Mouse (Mus musculus) heart, embryonic 12.5 days (tissue): ENCODE results near the gene Gm21394. TPM values are rescaled to one million over a fixed set of nuclear protein-coding genes. Genes with fewer than 3 reads are reported as not detected.
"Not testable (repeated sequence)": the region's sequence is repeated elsewhere in the genome, so short reads cannot be mapped to it uniquely, and the experiment has no call there.

Experiments
- ATAC-seq: fragments of 200-750 bp; cut with Nextera tagmentation; 2 replicates; pipeline ENCODE4 v1.8.0; 2017; ENCODE audit warnings: moderate TSS enrichment, moderate library complexity; ENCODE audit not compliant: insufficient number of reproducible peaks, low FRiP score
- H3K27ac ChIP-seq: fragments of 300-500 bp; sonication (generic); 2 replicates; pipeline ENCODE4 v1.5.1; 2016; ENCODE audit warnings: mild to moderate bottlenecking, moderate library complexity; ENCODE audit not compliant: poor library complexity, severe bottlenecking
- H3K27me3 ChIP-seq: fragments of 300-500 bp; sonication (generic); replicated peaks from 2 replicates; pipeline ENCODE4 v1.6.1; 2016; ENCODE audit warnings: mild to moderate bottlenecking, moderate library complexity
- H3K36me3 ChIP-seq: fragments of 300-500 bp; sonication (generic); 2 replicates; pipeline ENCODE4 v1.6.1; 2016; ENCODE audit warnings: mild to moderate bottlenecking, moderate library complexity
- H3K4me1 ChIP-seq: fragments of 300-500 bp; sonication (generic); replicated peaks from 2 replicates; pipeline ENCODE4 v1.6.1; 2016; ENCODE audit warnings: mild to moderate bottlenecking
- H3K4me2 ChIP-seq: fragments of 300-500 bp; sonication (generic); 2 replicates; pipeline ENCODE4 v1.6.1; 2016; ENCODE audit warnings: mild to moderate bottlenecking, moderate library complexity
- H3K4me3 ChIP-seq: fragments of 300-500 bp; sonication (generic); 2 replicates; pipeline ENCODE4 v1.5.1; 2016; ENCODE audit warnings: mild to moderate bottlenecking
- H3K9ac ChIP-seq: fragments of 300-500 bp; sonication (generic); 2 replicates; pipeline ENCODE4 v1.6.1; 2016; ENCODE audit warnings: mild to moderate bottlenecking, moderate library complexity
- H3K9me3 ChIP-seq: fragments of 300-500 bp; sonication (generic); replicated peaks from 2 replicates; pipeline ENCODE4 v1.6.1; 2016; ENCODE audit warnings: mild to moderate bottlenecking, moderate library complexity
- WGBS: fragments of 180-500 bp; shearing (Covaris S2); methylation state at CpG from one replicate; pipeline ENCODE4 v1.1.7; 2016; 5-methylcytosine and 5-hydroxymethylcytosine counted together
- polyA plus RNA-seq: library from polyadenylated mRNA; unstranded; fragments of >200 nt; fragmentation: Nextera tagmentation; extraction: Ambion mirVana; gene quantifications from 2 replicates; pipeline ENCODE4 v1.2.1, GENCODE M21; 2016

Gm21394 gene
- not detected in 2 replicates for polyA plus RNA-seq

- H3K4me1 ChIP-seq, H3K9ac ChIP-seq, H3K4me3 ChIP-seq, H3K27ac ChIP-seq, H3K9me3 ChIP-seq, ATAC-seq, H3K27me3 ChIP-seq, H3K36me3 ChIP-seq, H3K4me2 ChIP-seq: not testable (repeated sequence)
- no CpG with 5 or more reads among the region's 4 CpGs for WGBS
These were observed at the start of gene Gm21394 for GRCm38 (mm10) chrY:84564807-84565206. Gm21394 (minus strand) TSS chrY:84564907.

Other genes starting within 250 kb of the Gm21394 start
- gene Gm21409, start 181.8 kb upstream of the Gm21394 start, polyA plus RNA-seq: not detected in 2 replicates